Mouse (Mus musculus): Measurements from ENCODE around the gene Nup98. TPM values are rescaled to one million over a fixed set of nuclear protein-coding genes. Genes with fewer than 3 reads are reported as not detected.
A peak's percentile ranks its signal among the peaks of the same experiment; 100 is the strongest.

Nup98 gene
- polyA plus RNA-seq, 1 experiment: 13.0 TPM

DNA sequence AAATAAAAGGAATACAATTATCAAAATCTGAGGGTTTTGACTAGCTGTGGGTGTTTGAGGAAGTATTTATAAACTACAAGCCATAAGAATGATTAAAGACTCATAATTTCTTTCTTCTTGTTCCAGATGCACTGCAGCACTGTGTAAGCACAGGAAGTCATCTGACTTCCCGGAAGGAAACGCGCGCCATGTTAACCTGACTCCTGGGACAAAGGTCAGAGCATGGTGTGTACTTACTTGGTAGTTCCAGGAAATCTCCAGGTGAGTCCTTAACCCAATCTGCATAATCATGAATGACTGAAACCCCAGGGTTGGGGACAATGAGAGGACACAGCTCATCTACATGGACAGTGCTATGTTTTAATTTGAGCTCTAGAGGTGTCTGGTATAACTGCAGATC, 77.6 kb downstream of the Nup98 start:
- H3K27me3 ChIP-seq (replicated peaks; ENCODE audit: control insufficient read depth, insufficient read depth, low read length): no peaks in the 10 kb centered on the region
- no peak overlapping the region for H3K27ac ChIP-seq (ENCODE audit: insufficient read depth, low read depth, low read length)
- TF ChIP-seq POLR2A (IDR thresholded peaks at IDR 0.05; ENCODE audit: low read depth, low read length): no peak
- no peak for TF ChIP-seq CTCF (conservative IDR thresholded peaks at IDR 0.05; ENCODE audit: insufficient read depth, insufficient read length, low read depth, low read length)
- H3K4me3 ChIP-seq (ENCODE audit: insufficient read depth, low read depth, low read length): no peak overlapping the region
- 55% methylated on average over 4 of the region's 4 CpGs for WGBS
- DNase-seq: peak; percentile 68
- H3K4me1 ChIP-seq (ENCODE audit: control insufficient read depth, insufficient read depth, low read length): no peaks in the 10 kb centered on the region
- peaks cover 20% of the 10 kb centered on the region for H3K36me3 ChIP-seq (ENCODE audit: control insufficient read depth, insufficient read depth, low read length)

- Histone ChIP-seq H3K4me3 (ENCODE audit: insufficient read depth, low read depth, low read length) (no peak overlapping the region), H3K27me3 (replicated peaks; ENCODE audit: control insufficient read depth, insufficient read depth, low read length) (no peaks in the 10 kb centered on the region), H3K4me1 (ENCODE audit: control insufficient read depth, insufficient read depth, low read length) (no peaks in the 10 kb centered on the region), H3K27ac (ENCODE audit: insufficient read depth, low read depth, low read length) (no peak overlapping the region), H3K36me3 (ENCODE audit: control insufficient read depth, insufficient read depth, low read length) (peaks cover 8% of the 10 kb centered on the region)
- no peak for TF ChIP-seq CTCF (conservative IDR thresholded peaks at IDR 0.05; ENCODE audit: insufficient read depth, insufficient read length, low read depth, low read length)
- TF ChIP-seq POLR2A (IDR thresholded peaks at IDR 0.05; ENCODE audit: low read depth, low read length): no peak
- 93% methylated on average over 10 of the region's 10 CpGs for WGBS
- no peak for DNase-seq
Measured at GRCm38 (mm10) chr7:102120326-102120725, 89.7 kb downstream of the Nup98 start.

- TF ChIP-seq CTCF (conservative IDR thresholded peaks at IDR 0.05; ENCODE audit: insufficient read depth, insufficient read length, low read depth, low read length): no peak
- no peak for TF ChIP-seq POLR2A (IDR thresholded peaks at IDR 0.05; ENCODE audit: low read depth, low read length)
Measured at GRCm38 (mm10) chr7:102117382-102117781, 92.6 kb downstream of the Nup98 start.

DNA sequence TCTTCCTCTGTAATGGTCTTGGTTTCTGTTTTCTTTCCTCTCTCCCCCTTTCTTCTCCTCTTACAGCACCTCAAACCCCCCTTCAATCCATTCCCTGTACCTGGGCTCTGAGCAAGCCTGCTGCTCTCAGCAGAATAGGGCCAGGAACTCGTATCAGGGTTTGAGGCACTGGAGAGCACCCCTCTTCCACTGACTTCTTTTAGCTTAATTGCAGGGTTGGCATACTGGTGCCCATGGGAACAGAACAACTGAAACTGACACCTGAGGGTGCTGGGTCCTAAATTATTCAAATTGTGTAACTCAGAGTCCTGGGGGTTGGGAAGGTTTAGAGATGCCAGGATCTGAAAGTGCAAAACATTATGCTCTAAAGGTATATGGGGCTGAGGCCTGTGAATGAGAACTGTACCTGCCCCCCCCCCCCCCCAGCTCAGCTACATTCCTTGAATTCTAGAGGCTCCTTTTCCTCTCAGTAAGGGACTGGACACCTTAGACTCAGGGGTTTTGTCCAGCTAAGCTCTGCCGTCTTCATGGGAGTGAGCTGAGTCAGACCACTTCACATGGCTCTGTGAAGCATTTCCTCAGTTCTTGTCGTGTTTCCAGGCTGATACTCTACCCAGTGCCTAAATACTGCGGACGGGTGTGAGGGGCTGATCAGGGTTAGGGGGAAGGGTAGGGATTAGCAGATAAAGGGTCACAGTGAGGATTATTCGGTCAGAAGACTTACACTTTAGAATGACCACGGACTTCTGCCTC, 93.2 kb downstream of the Nup98 start, which contains the start of gene Chrna10:
Chrna10 (minus strand) TSS at position 250 of the 753 bp plus-strand sequence.
- H3K27me3 ChIP-seq (replicated peaks; ENCODE audit: control insufficient read depth, insufficient read depth, low read length): no peaks in the 10 kb centered on the region
- no peaks in the 10 kb centered on the region for H3K4me1 ChIP-seq (ENCODE audit: control insufficient read depth, insufficient read depth, low read length)
- 46% methylated on average over 7 of the region's 7 CpGs for WGBS
- H3K27ac ChIP-seq (ENCODE audit: insufficient read depth, low read depth, low read length): no peak within 1 kb of the TSS
- TF ChIP-seq CTCF (conservative IDR thresholded peaks at IDR 0.05; ENCODE audit: insufficient read depth, insufficient read length, low read depth, low read length): no peak
- no peak for TF ChIP-seq POLR2A (IDR thresholded peaks at IDR 0.05; ENCODE audit: low read depth, low read length)
- no peak within 1 kb of the TSS for H3K4me3 ChIP-seq (ENCODE audit: insufficient read depth, low read depth, low read length)
- no peak for DNase-seq
- H3K36me3 ChIP-seq (ENCODE audit: control insufficient read depth, insufficient read depth, low read length): 0 out of 2 replicates have a peak, but pooled peaks cover 3% of the 10 kb centered on the region

More at GRCm38 (mm10) chr7:102117382-102117781, 92.6 kb downstream of the Nup98 start:
- Histone ChIP-seq H3K36me3 (ENCODE audit: control insufficient read depth, insufficient read depth, low read length) (peaks cover 3% of the 10 kb centered on the region; the same call in 1 of the 2 replicates), H3K27ac (ENCODE audit: insufficient read depth, low read depth, low read length) (no peak overlapping the region), H3K4me1 (ENCODE audit: control insufficient read depth, insufficient read depth, low read length) (no peaks in the 10 kb centered on the region), H3K27me3 (replicated peaks; ENCODE audit: control insufficient read depth, insufficient read depth, low read length) (no peaks in the 10 kb centered on the region), H3K4me3 (ENCODE audit: insufficient read depth, low read depth, low read length) (no peak overlapping the region)
- WGBS: 57% methylated on average over 6 of the region's 6 CpGs
- DNase-seq: no peak

DNA sequence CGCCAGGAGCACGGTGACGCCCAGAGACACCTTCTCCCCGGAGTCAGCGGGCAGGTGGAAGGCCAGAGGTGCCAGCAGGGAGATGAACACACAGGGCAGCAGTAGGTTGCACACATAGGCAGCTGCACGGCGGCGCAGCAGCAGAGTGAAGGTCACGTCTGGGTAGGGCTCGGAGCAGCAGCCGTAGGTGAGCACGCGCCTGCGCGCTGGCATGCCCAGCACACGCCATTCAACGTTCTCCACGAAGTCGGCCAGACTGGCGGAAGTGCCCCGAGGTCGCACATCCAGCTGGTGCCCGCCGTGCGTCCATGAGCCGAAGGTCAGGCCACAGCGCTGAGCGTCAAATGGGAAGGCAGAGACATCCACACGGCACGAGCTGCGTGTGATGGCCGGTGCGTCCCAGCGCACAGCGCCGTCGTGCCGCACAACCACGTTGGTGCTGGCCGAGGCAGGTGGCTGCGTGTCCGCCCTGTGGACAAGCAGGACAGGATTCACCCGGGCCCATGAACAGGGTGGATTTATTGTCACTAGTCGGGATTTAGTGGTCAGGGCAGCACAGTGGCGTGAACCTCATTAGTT, 96.7 kb downstream of the Nup98 start:
- TF ChIP-seq POLR2A (IDR thresholded peaks at IDR 0.05; ENCODE audit: low read depth, low read length) (no peak), CTCF (conservative IDR thresholded peaks at IDR 0.05; ENCODE audit: insufficient read depth, insufficient read length, low read depth, low read length) (no peak)
- no peak overlapping the region for H3K27ac ChIP-seq (ENCODE audit: insufficient read depth, low read depth, low read length)
- no peaks in the 10 kb centered on the region for H3K27me3 ChIP-seq (replicated peaks; ENCODE audit: control insufficient read depth, insufficient read depth, low read length)
- DNase-seq: no peak
- H3K36me3 ChIP-seq (ENCODE audit: control insufficient read depth, insufficient read depth, low read length): no peaks in the 10 kb centered on the region
- H3K4me3 ChIP-seq (ENCODE audit: insufficient read depth, low read depth, low read length): no peak overlapping the region
- no peaks in the 10 kb centered on the region for H3K4me1 ChIP-seq (ENCODE audit: control insufficient read depth, insufficient read depth, low read length)
- 87% methylated on average over 45 of the region's 45 CpGs for WGBS

GRCm38 (mm10) chr7:102109746-102110145, 100.2 kb downstream of the Nup98 start:
- 81% methylated on average over 4 of the region's 4 CpGs for WGBS

GRCm38 (mm10) chr7:102109171-102109570, 100.8 kb downstream of the Nup98 start, which contains the start of gene Art5:
Gene Art5 (minus strand): TSS chr7:102109489.
- WGBS: 75% methylated on average over 7 of the region's 7 CpGs
- Histone ChIP-seq H3K4me3 (ENCODE audit: insufficient read depth, low read depth, low read length) (no peak within 1 kb of the TSS), H3K4me1 (ENCODE audit: control insufficient read depth, insufficient read depth, low read length) (no peaks in the 10 kb centered on the region), H3K27ac (ENCODE audit: insufficient read depth, low read depth, low read length) (no peak within 1 kb of the TSS), H3K27me3 (replicated peaks; ENCODE audit: control insufficient read depth, insufficient read depth, low read length) (no peaks in the 10 kb centered on the region), H3K36me3 (ENCODE audit: control insufficient read depth, insufficient read depth, low read length) (no peaks in the 10 kb centered on the region)
- DNase-seq: no peak
- TF ChIP-seq CTCF (conservative IDR thresholded peaks at IDR 0.05; ENCODE audit: insufficient read depth, insufficient read length, low read depth, low read length) (no peak), POLR2A (IDR thresholded peaks at IDR 0.05; ENCODE audit: low read depth, low read length) (no peak)

More at GRCm38 (mm10) chr7:102109746-102110145, 100.2 kb downstream of the Nup98 start:
- no peak overlapping the region for H3K27ac ChIP-seq (ENCODE audit: insufficient read depth, low read depth, low read length)
- TF ChIP-seq CTCF (conservative IDR thresholded peaks at IDR 0.05; ENCODE audit: insufficient read depth, insufficient read length, low read depth, low read length) (no peak), POLR2A (IDR thresholded peaks at IDR 0.05; ENCODE audit: low read depth, low read length) (no peak)
- H3K36me3 ChIP-seq (ENCODE audit: control insufficient read depth, insufficient read depth, low read length): no peaks in the 10 kb centered on the region
- no peaks in the 10 kb centered on the region for H3K4me1 ChIP-seq (ENCODE audit: control insufficient read depth, insufficient read depth, low read length)
- H3K4me3 ChIP-seq (ENCODE audit: insufficient read depth, low read depth, low read length): no peak overlapping the region
- H3K27me3 ChIP-seq (replicated peaks; ENCODE audit: control insufficient read depth, insufficient read depth, low read length): no peaks in the 10 kb centered on the region
- DNase-seq: no peak
